In the genomic region with DNA sequence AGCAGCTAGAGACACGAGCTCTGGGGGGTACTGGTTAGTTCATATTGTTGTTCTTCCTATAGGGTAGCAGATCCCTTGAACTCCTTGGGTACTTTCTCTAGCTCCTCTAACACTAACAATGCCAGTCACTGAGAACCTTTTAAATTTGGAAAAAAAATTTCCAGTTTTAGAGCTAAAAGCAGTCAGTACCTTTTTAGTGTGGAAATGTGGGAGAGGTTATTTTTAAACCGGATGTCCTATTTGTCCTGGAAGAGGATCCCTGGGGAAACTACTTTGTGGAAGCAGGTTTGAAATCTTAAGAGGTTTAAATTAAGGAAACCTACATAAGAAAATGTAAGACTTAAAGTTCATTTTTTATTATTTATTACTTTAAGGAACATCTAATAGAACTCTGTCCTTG, we compare ENCODE assay signal across 17 mouse cellular contexts.
"Had no signal": no experiment of that assay in that cellular context is flagged by ENCODE, and none has a peak within 500 bp of the region (broad histone marks: within the 10 kb centered on the region; RNA-seq: fewer than 3 reads in every experiment).

No protein-coding gene starts in this region.

- H3K4me3 ChIP-seq: neural tube, embryonic 12.5 days; neural tube, embryonic 13.5 days; neural tube, embryonic 15.5 days; stomach, embryonic 15.5 days had no signal

- H3K4me2 ChIP-seq: neural tube, embryonic 12.5 days; neural tube, embryonic 13.5 days; neural tube, embryonic 15.5 days; stomach, embryonic 15.5 days had no signal

- H3K27me3 ChIP-seq: neural tube, embryonic 12.5 days; neural tube, embryonic 13.5 days; neural tube, embryonic 15.5 days; stomach, embryonic 15.5 days had no signal

- DNase-seq: retina, postnatal 1 day; right cerebral cortex, adult 18-20 months; right cerebral cortex, postnatal 14 days; right cerebral cortex, postnatal 25 days; right cerebral cortex, postnatal 4 days; spleen, adult 18-20 months; thymus, adult 18-20 months; thymus, adult 2 months; thymus, postnatal 14 days; thymus, postnatal 25 days; thymus, postnatal 36 days; thymus, postnatal 4 days had no signal

- H3K36me3 ChIP-seq: neural tube, embryonic 13.5 days; neural tube, embryonic 15.5 days; stomach, embryonic 15.5 days had no signal

- H3K27ac ChIP-seq: neural tube, embryonic 12.5 days; neural tube, embryonic 13.5 days; neural tube, embryonic 15.5 days; stomach, embryonic 15.5 days; stomach, postnatal 0 days had no signal

- H3K9ac ChIP-seq: neural tube, embryonic 12.5 days; neural tube, embryonic 13.5 days; neural tube, embryonic 15.5 days; stomach, embryonic 15.5 days had no signal

- H3K9me3 ChIP-seq: neural tube, embryonic 12.5 days; neural tube, embryonic 13.5 days; neural tube, embryonic 15.5 days; stomach, embryonic 15.5 days had no signal

- H3K4me1 ChIP-seq: neural tube, embryonic 12.5 days; neural tube, embryonic 13.5 days; neural tube, embryonic 15.5 days; stomach, embryonic 15.5 days had no signal
